Mouse (Mus musculus) T-helper 2 cell (primary cell): ENCODE results near the gene Arglu1.

Source experiments
- in situ Hi-C: fragments of 300-600 bp; cut with MboI, MseI; formaldehyde crosslinking; loops from one replicate; pipeline ENCODE4 v1.15.1; 2025; ENCODE audit warnings: high pct_unique_total_duplicates

Arglu1 gene

GRCm38 (mm10) chr8:8658426-8659224 lies 31.7 kb downstream of the Arglu1 start:
- in situ Hi-C loops: no loop called here

GRCm38 (mm10) chr8:8657692-8658355 lies 32.5 kb downstream of the Arglu1 start:
- in situ Hi-C loops: no loop called here

- in situ Hi-C loops: no loop called here
Measured at GRCm38 (mm10) chr8:8656578-8657441, 33.5 kb downstream of the Arglu1 start.

DNA sequence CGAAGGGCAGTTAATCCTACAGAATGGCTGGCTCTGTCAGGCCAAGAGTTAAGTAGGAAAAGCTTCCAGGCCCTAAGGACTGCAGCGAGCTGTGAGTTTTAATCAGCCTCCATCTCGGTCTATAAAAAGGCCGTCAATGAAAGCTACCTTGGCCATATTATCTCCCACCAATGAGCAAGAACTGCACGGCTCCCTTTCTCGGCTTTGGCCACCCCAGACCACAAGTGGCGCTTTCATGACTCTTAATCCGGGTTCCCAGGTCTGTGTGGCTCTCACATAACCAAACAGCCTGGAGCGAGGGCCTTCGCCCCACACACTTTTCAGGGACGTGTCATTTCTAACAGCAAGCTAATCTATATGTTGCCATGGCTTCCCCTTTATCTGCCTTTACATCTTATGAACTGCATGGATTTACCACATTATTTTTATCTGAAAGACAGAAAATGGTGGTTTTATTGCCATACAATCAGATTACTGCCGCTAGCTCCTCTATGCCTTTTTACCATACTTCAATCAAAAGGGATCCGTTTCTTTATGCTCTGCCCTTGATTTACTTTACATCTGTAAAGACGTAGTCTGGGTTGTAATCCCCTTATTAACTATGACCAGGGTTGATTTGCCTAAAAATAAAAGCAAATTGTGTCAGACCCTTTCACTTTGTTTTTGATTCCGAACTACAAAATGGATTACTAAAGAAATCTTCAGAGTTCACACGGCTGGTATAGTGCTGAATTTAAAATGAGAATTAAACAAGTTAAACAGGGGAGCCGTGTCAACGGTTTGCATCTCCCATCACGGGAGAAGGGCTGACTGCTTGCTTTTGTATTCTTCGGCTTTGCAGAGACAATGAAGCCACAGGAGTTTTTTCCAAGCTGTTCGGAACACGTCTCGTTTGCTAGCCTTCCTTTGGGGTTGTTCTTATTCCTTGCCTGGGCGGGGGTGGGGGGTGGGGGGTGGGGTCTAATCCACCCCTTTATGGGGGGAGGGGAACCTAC lies 34.7 kb downstream of the Arglu1 start:
- in situ Hi-C loops: no loop called here

- in situ Hi-C loops: no loop called here
Measured at GRCm38 (mm10) chr8:8653906-8654489, 36.3 kb downstream of the Arglu1 start.

DNA sequence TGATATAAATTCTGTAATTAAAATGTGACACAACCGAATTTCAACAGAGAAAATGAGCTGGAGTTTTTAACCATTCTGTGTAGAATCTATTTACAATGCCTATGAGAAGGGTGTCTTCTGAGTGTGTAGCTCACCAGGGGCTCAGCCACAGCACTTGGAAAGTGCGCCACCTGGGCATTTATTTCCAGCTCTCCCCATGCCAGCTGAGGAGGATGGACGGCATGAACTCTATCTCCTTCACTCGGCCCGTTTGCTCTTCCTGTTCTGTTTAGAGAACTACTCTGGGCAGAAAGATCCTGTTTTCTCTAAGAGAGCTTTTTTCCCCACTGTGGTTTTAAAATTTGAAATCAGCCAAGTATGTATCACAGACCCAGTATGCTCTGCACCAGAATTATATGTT lies 37.0 kb downstream of the Arglu1 start:
- in situ Hi-C loops: no loop called here

- in situ Hi-C loops: no loop called here
Measured at GRCm38 (mm10) chr8:8652388-8652787, 37.9 kb downstream of the Arglu1 start.

GRCm38 (mm10) chr8:8649944-8650343 lies 40.4 kb downstream of the Arglu1 start:
- in situ Hi-C loops: no loop called here

DNA sequence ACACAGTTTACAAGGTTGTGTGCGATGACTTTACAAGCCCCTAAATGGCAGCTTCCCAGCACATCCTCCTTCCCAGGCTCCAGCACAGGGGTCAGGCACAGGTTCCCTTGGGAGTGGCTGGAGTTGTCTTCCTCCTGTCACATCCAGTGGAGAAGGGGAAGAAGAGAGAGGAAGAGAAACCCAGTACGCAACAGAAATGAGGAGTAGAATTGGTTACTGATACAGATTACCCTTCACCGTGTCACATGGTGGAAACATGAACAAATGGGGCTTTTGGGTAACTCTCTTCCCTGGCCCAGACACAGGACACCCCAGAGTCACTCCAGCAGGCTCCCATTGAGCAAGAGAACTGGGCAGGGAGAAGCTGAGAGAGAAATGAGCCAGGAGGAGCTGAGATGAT lies 40.8 kb downstream of the Arglu1 start:
- in situ Hi-C loops: no loop called here

- in situ Hi-C loops: no loop called here
Measured at GRCm38 (mm10) chr8:8648686-8649085, 41.6 kb downstream of the Arglu1 start.

DNA sequence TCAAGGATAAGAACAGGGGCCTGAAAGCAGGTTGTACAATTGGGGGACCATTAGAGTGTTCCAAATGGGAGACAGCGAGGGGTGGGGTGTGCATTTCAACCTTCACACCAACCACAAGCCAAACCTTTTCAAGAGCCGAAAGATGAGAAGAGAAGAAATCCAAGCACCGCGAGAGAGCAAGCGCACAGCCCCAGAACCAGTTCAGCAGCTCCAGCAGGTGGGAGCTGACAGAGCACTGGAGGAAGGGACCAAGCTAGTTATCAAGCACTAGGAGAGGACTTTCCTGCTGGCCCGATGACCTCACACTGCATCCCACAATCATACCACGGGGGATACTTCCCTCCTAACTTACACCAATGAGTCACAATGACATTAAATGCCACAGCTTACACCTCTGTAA lies 42.5 kb downstream of the Arglu1 start:
- in situ Hi-C loops: no loop called here

- in situ Hi-C loops: no loop called here
Measured at GRCm38 (mm10) chr8:8647319-8647718, 43.0 kb downstream of the Arglu1 start.

DNA sequence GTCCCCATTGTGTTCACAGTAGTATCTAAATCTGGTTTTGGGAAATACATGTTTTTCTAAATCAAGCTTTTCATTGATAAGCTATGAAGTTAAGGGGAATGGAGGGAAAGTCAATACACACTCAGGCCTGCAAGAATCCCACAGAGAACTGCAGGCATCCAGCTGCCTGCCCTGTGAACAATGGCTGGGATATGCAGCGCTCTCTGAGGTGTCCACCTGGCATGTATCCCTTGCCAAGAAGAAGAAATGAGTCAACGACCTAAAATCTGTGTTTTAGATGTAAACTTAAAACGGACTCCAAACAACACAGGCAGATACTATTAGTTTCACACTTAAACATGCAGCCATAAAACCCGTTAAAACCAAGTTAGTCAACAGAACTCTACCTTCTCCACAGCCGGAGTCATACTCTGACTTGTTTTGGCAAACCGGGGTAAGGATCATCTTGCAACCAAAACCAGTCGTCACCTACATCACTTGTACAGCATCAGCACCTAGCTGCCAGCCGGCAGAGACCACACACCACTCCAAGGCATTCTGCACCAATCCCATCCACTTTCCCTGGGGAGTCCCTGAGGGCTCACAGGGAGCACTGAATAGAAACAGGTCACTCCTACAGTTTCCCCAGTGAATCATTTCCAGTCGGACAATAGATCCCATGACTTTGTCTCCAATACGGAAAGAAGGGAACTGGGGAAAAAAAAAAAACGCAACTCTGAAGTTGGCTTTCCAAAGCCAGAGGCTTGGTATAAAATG lies 46.0 kb downstream of the Arglu1 start:
- in situ Hi-C loops: no loop called here

DNA sequence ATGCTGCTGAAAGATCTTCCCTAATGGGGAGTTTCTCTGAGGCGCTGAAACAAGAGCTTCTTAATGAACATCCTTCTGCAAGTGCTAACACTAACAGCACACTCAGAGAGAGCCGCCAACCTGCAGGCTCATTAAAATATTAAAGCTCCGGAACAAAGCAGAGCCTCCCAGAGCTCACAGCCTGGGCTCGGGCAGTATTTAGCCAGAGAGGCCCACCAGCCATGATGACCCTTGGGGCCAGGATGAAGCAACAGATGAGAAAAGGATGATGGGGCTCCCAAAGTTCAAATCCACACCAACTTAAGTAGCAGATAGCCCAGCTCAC lies 50.1 kb downstream of the Arglu1 start:
- in situ Hi-C loops: no loop called here

GRCm38 (mm10) chr8:8639569-8640263 lies 50.6 kb downstream of the Arglu1 start:
- in situ Hi-C loops: loop anchor here (10.0 kb wide), 2 partner anchors 1785 to 1855 kb away; no protein-coding TSS in a partner anchor

DNA sequence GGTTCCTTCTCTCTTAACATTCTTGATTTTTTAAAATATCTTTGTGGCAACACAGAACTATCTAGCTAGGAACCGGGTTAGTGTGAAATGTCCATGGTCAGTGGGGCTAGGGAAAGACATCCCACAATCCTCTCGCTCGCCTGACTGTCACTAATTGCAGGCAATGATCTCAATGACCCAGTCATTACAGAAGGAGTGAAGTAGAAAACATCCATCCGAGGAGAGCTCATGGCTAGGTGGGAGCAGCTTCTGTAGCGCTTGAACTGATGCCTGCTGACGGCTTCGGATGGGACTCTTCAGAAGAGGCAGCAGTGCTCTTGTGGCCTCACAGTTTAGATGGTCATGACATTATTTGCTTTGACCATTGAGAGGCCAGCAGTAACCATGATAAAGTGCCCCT lies 58.9 kb downstream of the Arglu1 start:
- in situ Hi-C loops: loop anchor here (10.0 kb wide), 2 partner anchors 1793 to 1863 kb away; no protein-coding TSS in a partner anchor

- in situ Hi-C loops: no loop called here
Measured at GRCm38 (mm10) chr8:8624017-8624416, 66.3 kb downstream of the Arglu1 start.

DNA sequence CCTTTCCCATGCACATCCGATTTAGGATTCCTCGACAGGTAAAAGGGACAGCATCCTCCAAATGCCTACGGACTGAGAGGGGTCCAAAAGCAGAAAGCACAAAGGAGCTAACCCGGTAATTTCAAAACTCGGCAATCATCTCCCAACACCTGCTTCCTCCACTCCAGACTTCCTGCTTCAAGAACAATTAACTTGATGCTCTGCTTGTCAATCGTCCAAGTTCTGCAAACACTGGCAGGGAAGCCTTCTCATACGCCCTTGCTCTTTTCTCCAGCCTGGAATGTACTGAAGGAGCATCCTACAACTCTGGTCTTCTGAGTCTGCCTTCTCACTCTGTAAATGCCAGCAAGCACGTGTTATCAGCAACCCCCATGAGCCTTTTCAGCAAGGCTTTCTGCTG lies 66.8 kb downstream of the Arglu1 start:
- in situ Hi-C loops: no loop called here

DNA sequence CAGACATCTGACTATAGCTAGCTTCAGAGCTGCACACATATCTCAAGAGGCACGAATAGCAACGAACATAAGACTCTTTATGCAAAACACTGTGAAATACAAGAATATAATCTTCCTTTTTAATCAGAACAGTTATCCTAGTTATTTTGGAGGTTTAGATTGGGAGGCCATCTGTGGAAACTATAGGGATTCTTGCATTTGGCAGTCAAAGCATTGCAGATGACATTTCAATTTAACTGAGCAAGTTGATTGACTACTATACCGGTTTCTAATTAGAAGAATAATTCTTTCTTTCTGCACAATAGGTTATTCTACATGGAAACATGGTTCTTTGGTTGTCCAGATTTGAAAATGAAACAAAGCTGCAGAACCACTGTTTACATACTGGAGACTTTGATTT lies 67.8 kb downstream of the Arglu1 start:
- in situ Hi-C loops: no loop called here
